Mouse (Mus musculus): ENCODE results near the gene Zfp108.

DNA sequence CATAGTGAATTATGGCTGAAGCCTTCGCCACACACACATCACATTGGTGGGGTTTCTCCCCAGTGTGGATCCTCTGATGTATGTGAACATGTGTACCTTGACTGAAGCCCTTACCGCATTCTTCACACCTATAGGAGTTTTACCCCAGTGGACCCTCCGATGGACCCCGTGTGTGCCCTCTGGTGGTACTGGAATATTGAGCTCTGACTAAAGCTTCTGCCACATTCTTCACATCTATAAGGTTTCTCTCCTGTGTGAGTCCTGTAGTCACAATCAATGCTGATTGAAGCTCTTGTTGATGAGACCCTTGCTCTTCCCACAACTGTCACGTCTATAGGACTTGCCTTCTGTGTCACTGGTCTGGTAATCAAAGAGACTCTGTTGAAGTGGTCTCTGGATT, 33.1 kb downstream of the Zfp108 start:
- TF ChIP-seq POLR2A (IDR thresholded peaks at IDR 0.05; ENCODE audit: insufficient read depth, low read length) (no peak), CTCF (IDR thresholded peaks at IDR 0.05; ENCODE audit: low read depth, low read length) (no peak), EP300 (IDR thresholded peaks at IDR 0.05; ENCODE audit: insufficient read depth, low read depth, low read length) (no peak)

Measured in ES-Bruce4 (cell line).